Mouse (Mus musculus): ENCODE data around the gene Notch4.

Gene Notch4

GRCm38 (mm10) chr17:34626773-34627092, 62.7 kb downstream of the Notch4 start:
- DNase-seq (ENCODE audit: low spot score), result peak; percentile 55

GRCm38 (mm10) chr17:34627093-34627942, 63.2 kb downstream of the Notch4 start:
- DNase-seq (ENCODE audit: low spot score), result peak; percentile 92

DNA sequence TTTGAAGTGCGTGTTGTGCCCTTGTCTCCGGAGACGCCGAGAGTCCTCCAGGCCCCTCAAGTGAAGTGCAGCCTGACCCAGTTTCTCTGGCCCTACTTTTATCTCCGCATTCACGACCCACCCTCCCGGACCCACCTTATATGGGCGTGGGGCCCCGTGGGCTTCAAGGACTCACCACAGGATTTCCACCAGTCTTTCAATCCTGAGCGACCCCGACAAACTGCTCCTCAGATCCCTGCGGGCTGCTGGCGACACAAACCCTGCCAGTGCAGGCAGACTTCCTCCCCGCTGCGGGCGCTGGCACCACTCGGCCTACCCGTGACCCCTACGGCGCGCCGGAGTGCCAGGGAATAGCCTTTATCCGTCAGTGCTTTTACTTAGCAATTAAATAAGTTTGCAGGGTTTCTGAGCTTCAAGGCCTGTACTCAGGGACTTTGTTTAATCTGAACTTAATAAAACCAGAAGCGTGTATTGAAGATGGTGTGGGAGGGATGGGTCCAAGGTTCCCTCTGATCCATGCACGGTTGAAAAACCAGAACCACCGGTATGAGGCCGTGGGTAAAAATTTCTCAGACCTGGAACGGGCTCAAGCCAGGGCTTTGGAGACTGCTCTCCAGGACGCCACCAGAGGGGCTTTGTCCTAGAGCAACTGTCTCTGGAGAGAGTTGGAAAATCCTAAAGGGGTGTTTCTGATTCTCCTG, 64.0 kb downstream of the Notch4 start, which contains the start of gene Ppt2:
Gene Ppt2 (minus strand): TSS at position 568 of the 701 bp plus-strand sequence.
- DNase-seq (ENCODE audit: low spot score), result peak; percentile 73

GRCm38 (mm10) chr17:34628644-34628967, 64.5 kb downstream of the Notch4 start:
- DNase-seq (ENCODE audit: low spot score), result no peak

DNA sequence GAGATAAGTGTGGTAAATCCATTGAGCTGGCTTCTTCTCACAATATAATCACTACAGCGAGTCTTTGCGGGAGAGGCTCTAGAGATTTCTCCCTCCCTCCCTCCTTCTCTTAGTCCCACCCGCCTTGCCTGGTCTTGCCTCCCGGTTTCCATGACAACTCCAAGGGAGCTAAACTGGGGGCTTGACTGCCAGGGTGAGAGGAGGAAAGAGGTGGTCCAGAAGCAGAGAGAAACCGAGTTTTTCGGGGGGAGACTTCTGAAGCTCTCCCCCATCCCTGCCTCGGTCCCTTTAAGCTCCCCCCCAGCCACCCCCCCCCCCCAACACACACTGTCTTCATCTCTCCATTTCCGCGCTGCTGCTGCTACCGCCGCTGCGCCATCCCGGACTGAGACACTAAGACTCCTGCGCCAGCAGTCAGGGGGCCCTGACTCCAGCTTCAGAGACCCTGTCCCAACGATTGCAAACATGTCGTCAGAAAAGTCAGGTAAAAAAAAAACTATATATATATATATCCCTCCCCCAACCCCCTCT, 65.2 kb downstream of the Notch4 start, which contains the start of gene Prrt1:
Gene Prrt1 (plus strand): TSS at position 313 of the 531 bp plus-strand sequence.
- no peak for DNase-seq (ENCODE audit: low spot score)

- DNase-seq (ENCODE audit: low spot score), result no peak
Measured at GRCm38 (mm10) chr17:34629796-34630603, 65.9 kb downstream of the Notch4 start.

DNA sequence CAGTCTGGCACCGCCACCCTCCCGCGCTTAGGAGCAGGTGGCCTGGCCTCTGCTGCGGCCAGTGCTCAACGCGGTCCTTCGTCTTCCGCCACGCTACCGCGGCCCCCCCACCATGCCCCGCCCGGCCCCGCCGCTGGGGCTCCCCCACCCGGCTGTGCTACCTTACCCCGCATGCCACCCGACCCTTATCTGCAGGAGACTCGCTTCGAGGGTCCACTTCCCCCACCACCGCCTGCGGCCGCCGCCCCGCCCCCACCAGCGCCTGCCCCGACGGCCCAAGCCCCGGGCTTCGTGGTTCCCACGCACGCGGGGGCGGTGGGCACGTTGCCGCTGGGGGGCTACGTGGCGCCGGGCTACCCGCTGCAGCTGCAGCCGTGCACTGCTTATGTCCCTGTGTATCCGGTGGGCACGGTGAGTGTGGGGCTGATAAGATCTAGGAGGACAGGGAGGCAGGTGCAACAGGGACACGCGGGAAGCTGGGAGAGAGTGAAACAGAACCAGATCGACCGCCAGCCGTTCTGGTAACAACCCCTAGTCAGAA, 66.8 kb downstream of the Notch4 start:
- DNase-seq (ENCODE audit: low spot score), result peak; percentile 66

DNA sequence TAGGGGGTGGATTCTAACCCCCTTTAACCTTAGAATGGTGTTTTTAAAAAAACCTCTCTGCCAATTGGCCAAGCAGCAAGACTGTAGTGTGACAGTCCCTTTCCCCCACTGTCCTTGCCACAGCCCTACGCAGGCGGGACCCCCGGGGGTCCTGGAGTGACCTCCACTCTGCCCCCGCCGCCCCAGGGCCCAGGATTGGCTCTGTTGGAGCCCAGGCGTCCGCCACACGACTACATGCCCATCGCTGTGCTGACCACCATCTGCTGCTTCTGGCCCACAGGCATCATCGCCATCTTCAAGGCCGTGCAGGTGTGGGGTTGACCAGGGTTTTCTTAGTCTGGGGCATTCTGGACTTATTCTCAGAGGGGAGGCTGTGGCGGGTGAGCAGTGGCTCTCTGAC, 67.6 kb downstream of the Notch4 start:
- no peak for DNase-seq (ENCODE audit: low spot score)

GRCm38 (mm10) chr17:34632261-34632691, 68.2 kb downstream of the Notch4 start:
- DNase-seq (ENCODE audit: low spot score), result peak; percentile 89

- no peak for DNase-seq (ENCODE audit: low spot score)
Measured at GRCm38 (mm10) chr17:34635671-34636070, 71.6 kb downstream of the Notch4 start.

DNA sequence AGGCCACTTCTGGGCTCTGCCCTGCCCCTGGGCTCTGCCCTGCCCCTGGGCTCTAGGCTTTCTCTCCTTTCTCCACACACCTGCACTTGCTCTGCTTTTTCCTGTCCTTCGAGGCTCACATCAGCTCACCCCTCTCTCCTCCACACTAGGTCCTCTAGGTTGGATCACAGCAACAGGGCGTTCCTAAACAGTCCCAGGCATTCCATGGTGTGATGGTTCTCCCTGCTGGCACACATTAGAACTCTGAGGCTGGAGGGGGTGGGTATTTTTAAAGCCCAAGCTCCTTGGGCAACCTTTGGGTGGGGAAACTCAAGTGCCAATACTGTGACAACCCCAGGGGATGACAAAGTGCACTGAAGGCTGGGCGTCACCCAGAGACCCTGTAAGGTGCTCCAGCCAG, 73.4 kb downstream of the Notch4 start:
- DNase-seq (ENCODE audit: low spot score), result no peak

Data from testis, postnatal 10 days (tissue).